Mouse (Mus musculus) liver, embryonic 15.5 days (tissue): ENCODE results near the gene Hsh2d. TPM values are rescaled to one million over a fixed set of nuclear protein-coding genes. Genes with fewer than 3 reads are reported as not detected.

Experiments
- ATAC-seq: fragments of 200-750 bp; cut with Nextera tagmentation; 2 replicates; pipeline ENCODE4 v1.8.0; 2017; ENCODE audit warnings: moderate number of reproducible peaks, mild to moderate bottlenecking, moderate library complexity; ENCODE audit not compliant: insufficient read depth
- H3K27ac ChIP-seq: fragments of 300-500 bp; sonication (generic); replicated peaks from 2 replicates; pipeline ENCODE4 v1.5.1; 2015; ENCODE audit warnings: mild to moderate bottlenecking, inconsistent platforms
- H3K27me3 ChIP-seq: fragments of 300-500 bp; sonication (generic); 2 replicates; pipeline ENCODE4 v1.6.1; 2015; ENCODE audit warnings: mild to moderate bottlenecking, inconsistent platforms
- H3K36me3 ChIP-seq: fragments of 300-500 bp; sonication (generic); replicated peaks from 2 replicates; pipeline ENCODE4 v1.6.1; 2015; ENCODE audit warnings: moderate library complexity, mild to moderate bottlenecking, inconsistent platforms
- H3K4me1 ChIP-seq: fragments of 300-500 bp; sonication (generic); replicated peaks from 2 replicates; pipeline ENCODE4 v1.6.1; 2015; ENCODE audit warnings: inconsistent platforms
- H3K4me2 ChIP-seq: fragments of 300-500 bp; sonication (generic); 2 replicates; pipeline ENCODE4 v1.6.1; 2015; ENCODE audit warnings: moderate library complexity, mild to moderate bottlenecking, inconsistent platforms
- H3K4me3 ChIP-seq: fragments of 300-500 bp; sonication (generic); replicated peaks from 2 replicates; pipeline ENCODE4 v1.5.1; 2015; ENCODE audit warnings: mild to moderate bottlenecking, inconsistent platforms
- H3K9ac ChIP-seq: fragments of 300-500 bp; sonication (generic); 2 replicates; pipeline ENCODE4 v1.6.1; 2015; ENCODE audit warnings: moderate library complexity, mild to moderate bottlenecking, inconsistent platforms
- H3K9me3 ChIP-seq: fragments of 300-500 bp; sonication (generic); replicated peaks from 2 replicates; pipeline ENCODE4 v1.6.1; 2016; ENCODE audit warnings: inconsistent platforms
- WGBS: fragments of 180-500 bp; shearing (Covaris S2); methylation state at CpG from one replicate; pipeline ENCODE4 v1.1.7; 2015; ENCODE audit warnings: mixed read lengths; ENCODE audit not compliant: insufficient replicate concordance; 5-methylcytosine and 5-hydroxymethylcytosine counted together
- polyA plus RNA-seq: library from polyadenylated mRNA; unstranded; fragments of >200 nt; fragmentation: Nextera tagmentation; extraction: Ambion mirVana; gene quantifications from 2 replicates; pipeline ENCODE4 v1.2.1, GENCODE M21; 2015

The Hsh2d gene
- polyA plus RNA-seq, 1 experiment from 2014 or later: 0.33 TPM

DNA sequence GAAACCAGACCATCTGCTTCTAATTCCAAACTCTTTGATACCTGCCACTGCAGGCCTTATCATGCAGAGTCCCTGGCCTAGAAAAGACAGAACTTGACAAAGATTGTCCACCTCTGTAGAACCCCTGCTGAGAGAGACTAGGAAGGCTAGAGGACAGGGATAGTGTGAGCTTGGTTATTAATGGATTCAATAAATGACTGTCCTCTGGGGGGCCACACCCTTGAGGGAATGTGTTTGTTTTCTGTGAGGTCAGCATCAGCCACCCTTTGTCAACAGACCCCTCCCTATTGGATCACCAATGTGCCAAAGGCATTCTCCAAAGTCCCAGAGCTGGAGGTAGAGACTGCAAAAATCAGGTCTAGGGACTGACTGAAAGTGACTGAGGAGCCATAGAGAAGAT lies 2.6 kb downstream of the Hsh2d start:
- H3K4me2 ChIP-seq: no peak overlapping the region
- ATAC-seq: no peak
- H3K9me3 ChIP-seq: no peaks in the 10 kb centered on the region
- H3K27ac ChIP-seq: no peak overlapping the region
- H3K9ac ChIP-seq: no peak overlapping the region
- no peaks in the 10 kb centered on the region for H3K4me1 ChIP-seq
- no peaks in the 10 kb centered on the region for H3K27me3 ChIP-seq
- no peaks in the 10 kb centered on the region for H3K36me3 ChIP-seq
- no peak overlapping the region for H3K4me3 ChIP-seq

DNA sequence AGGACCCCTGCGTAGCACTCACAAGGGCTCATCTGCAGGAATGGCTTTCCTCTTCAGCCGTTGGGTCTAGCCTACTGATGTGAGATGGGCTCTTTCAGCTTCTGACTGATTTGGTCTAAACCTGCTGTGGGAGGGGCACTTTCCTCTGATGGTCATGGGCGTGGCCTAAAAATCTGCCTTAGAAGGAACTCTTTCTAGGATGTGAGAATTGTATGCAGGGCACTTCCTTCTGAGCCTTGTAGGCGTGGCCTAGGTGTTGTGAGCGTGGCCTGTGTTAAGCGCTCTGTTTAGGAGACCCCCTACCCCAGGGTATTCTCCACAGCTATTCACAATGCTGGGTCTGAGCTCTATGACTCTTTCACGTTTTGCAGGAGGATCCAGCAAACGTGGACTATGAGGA lies 8.6 kb downstream of the Hsh2d start:
- no peaks in the 10 kb centered on the region for H3K36me3 ChIP-seq
- H3K9me3 ChIP-seq: no peaks in the 10 kb centered on the region; the same call in 1 of the 2 replicates
- H3K4me2 ChIP-seq: no peak overlapping the region
- H3K9ac ChIP-seq: no peak overlapping the region
- no peak overlapping the region for H3K4me3 ChIP-seq
- ATAC-seq: no peak
- 45% methylated on average over 8 of the region's 8 CpGs for WGBS
- no peaks in the 10 kb centered on the region for H3K27me3 ChIP-seq
- H3K4me1 ChIP-seq: no peaks in the 10 kb centered on the region
- H3K27ac ChIP-seq: no peak overlapping the region

GRCm38 (mm10) chr8:72208582-72208981 lies 19.1 kb downstream of the Hsh2d start:
- no peak overlapping the region for H3K4me2 ChIP-seq
- H3K27me3 ChIP-seq: no peaks in the 10 kb centered on the region
- no peak overlapping the region for H3K4me3 ChIP-seq
- WGBS: 73% methylated on average over 1 of the region's 1 CpGs
- H3K27ac ChIP-seq: no peak overlapping the region
- H3K9ac ChIP-seq: no peak overlapping the region
- no peaks in the 10 kb centered on the region for H3K36me3 ChIP-seq
- H3K4me1 ChIP-seq: no peaks in the 10 kb centered on the region
- H3K9me3 ChIP-seq: 0 out of 2 replicates have a peak, but pooled peaks cover 2% of the 10 kb centered on the region
- ATAC-seq: no peak

- Histone ChIP-seq H3K36me3 (no peaks in the 10 kb centered on the region), H3K4me1 (no peaks in the 10 kb centered on the region), H3K9me3 (no peaks in the 10 kb centered on the region), H3K9ac (no peak overlapping the region), H3K4me3 (no peak overlapping the region), H3K27me3 (no peaks in the 10 kb centered on the region), H3K4me2 (no peak overlapping the region), H3K27ac (no peak overlapping the region)
- no peak for ATAC-seq
- WGBS: 61% methylated on average over 4 of the region's 4 CpGs
Observed at GRCm38 (mm10) chr8:72210222-72210621, 20.8 kb downstream of the Hsh2d start.

DNA sequence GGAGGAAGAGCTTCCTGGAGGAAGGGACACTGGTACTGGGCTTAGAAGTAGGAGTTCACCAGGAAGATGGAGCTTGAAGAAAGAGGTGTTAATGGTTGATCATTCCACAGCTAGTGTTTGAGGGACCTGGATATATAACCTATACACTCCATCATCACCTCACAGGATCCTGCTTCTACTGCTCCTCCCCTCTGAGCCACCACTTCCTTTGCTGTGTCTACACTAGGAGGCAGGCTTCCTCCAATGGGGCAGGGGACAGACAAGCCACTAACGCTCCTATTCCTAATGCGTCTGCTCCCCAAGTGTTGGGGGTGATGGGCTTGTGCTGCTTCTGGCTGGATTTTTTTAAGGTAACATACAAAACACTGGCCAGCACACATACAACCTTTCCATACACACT lies 21.3 kb downstream of the Hsh2d start:
- Histone ChIP-seq H3K4me1 (no peaks in the 10 kb centered on the region), H3K9me3 (no peaks in the 10 kb centered on the region), H3K4me2 (no peak overlapping the region), H3K27me3 (no peaks in the 10 kb centered on the region), H3K4me3 (no peak overlapping the region), H3K27ac (no peak overlapping the region), H3K9ac (no peak overlapping the region), H3K36me3 (no peaks in the 10 kb centered on the region)
- ATAC-seq: no peak
- WGBS: 54% methylated on average over 2 of the region's 2 CpGs

- H3K4me1 ChIP-seq: 0 out of 2 replicates have a peak, but pooled peaks cover 5% of the 10 kb centered on the region
- H3K27ac ChIP-seq: no peak overlapping the region
- WGBS: 60% methylated on average over 1 of the region's 1 CpGs
- no peak overlapping the region for H3K4me2 ChIP-seq
- no peaks in the 10 kb centered on the region for H3K36me3 ChIP-seq
- H3K27me3 ChIP-seq: no peaks in the 10 kb centered on the region
- no peak overlapping the region for H3K4me3 ChIP-seq
- ATAC-seq: no peak
- H3K9ac ChIP-seq: no peak overlapping the region
- H3K9me3 ChIP-seq: no peaks in the 10 kb centered on the region
Observed at GRCm38 (mm10) chr8:72211846-72212245, 22.4 kb downstream of the Hsh2d start.

GRCm38 (mm10) chr8:72212751-72213150 lies 23.3 kb downstream of the Hsh2d start, which contains the start of gene Cib3:
TSS of gene Cib3 (minus strand) at chr8:72212837.
- WGBS: 48% methylated on average over 4 of the region's 4 CpGs

DNA sequence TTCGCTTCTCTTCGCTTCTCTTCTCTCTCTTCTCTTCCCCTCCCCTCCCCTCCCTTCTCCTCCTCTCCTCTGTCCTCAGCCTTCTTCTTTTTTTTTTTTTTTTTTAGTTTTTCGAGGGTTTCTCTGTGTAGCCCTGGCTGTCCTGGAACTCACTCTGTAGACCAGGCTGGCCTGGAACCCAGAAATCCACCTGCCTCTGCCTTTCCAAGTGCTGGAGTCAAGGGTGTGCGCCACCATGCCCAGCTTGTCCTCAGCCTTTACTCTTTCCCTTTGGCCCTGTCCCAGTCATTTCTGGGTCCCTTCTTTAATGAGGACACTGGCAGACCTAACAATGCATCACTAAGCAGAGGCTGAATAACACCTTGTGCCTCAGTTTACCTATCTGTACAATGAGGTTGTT lies 24.1 kb downstream of the Hsh2d start, which contains the start of gene Gm11034:
TSS of gene Gm11034 (minus strand) at position 101 of the 400 bp plus-strand sequence.
- Histone ChIP-seq H3K4me2 (no peak within 1 kb of the TSS), H3K9ac (no peak within 1 kb of the TSS), H3K4me1 (0 out of 2 replicates have a peak, but pooled peaks cover 6% of the 10 kb centered on the region), H3K27me3 (no peaks in the 10 kb centered on the region), H3K27ac (no peak within 1 kb of the TSS), H3K36me3 (no peaks in the 10 kb centered on the region), H3K4me3 (no peak within 1 kb of the TSS), H3K9me3 (no peaks in the 10 kb centered on the region)
- 64% methylated on average over 4 of the region's 4 CpGs for WGBS
- no peak for ATAC-seq

More at GRCm38 (mm10) chr8:72212751-72213150, 23.3 kb downstream of the Hsh2d start, which contains the start of gene Cib3:
- Histone ChIP-seq H3K9me3 (no peaks in the 10 kb centered on the region), H3K27ac (no peak within 1 kb of the TSS), H3K4me2 (no peak within 1 kb of the TSS), H3K9ac (no peak within 1 kb of the TSS), H3K27me3 (no peaks in the 10 kb centered on the region), H3K4me1 (0 out of 2 replicates have a peak, but pooled peaks cover 6% of the 10 kb centered on the region), H3K4me3 (no peak within 1 kb of the TSS), H3K36me3 (no peaks in the 10 kb centered on the region)
- no peak for ATAC-seq

DNA sequence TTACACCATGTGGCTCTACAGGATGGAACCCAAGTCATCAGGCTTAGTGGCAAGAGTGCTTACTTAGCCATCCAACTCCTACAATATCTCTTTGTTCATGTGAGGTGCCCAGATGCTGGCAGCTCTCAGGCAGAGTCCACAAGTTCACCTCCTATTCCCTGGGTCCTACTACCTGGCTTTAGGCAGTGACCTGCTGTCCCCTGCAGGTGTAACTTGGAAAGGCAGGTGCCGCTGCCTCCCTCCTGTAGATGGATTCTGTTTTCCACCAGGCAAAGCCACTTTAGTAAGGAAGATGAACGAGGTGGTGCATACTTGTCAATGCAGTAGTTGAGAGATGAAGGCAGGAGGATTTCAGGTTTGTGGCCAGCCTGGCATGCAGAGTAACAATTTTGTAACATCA lies 25.6 kb downstream of the Hsh2d start:
- Histone ChIP-seq H3K27me3 (no peaks in the 10 kb centered on the region), H3K27ac (no peak overlapping the region), H3K4me3 (no peak overlapping the region), H3K4me1 (peaks cover 12% of the 10 kb centered on the region; the same call in 1 of the 2 replicates), H3K4me2 (no peak overlapping the region), H3K9me3 (no peaks in the 10 kb centered on the region), H3K9ac (no peak overlapping the region), H3K36me3 (no peaks in the 10 kb centered on the region)
- 31% methylated on average over 2 of the region's 2 CpGs for WGBS
- ATAC-seq: no peak

- peaks cover 2% of the 10 kb centered on the region for H3K36me3 ChIP-seq
- no peak overlapping the region for H3K9ac ChIP-seq
- peak overlapping the region; percentile 59 for H3K27ac ChIP-seq
- 37% methylated on average over 1 of the region's 1 CpGs for WGBS
- H3K4me3 ChIP-seq: no peak overlapping the region
- ATAC-seq: no peak
- peaks cover 20% of the 10 kb centered on the region for H3K4me1 ChIP-seq
- H3K9me3 ChIP-seq: no peaks in the 10 kb centered on the region
- H3K27me3 ChIP-seq: no peaks in the 10 kb centered on the region
- H3K4me2 ChIP-seq: no peak overlapping the region
Observed at GRCm38 (mm10) chr8:72215871-72216270, 26.4 kb downstream of the Hsh2d start.

DNA sequence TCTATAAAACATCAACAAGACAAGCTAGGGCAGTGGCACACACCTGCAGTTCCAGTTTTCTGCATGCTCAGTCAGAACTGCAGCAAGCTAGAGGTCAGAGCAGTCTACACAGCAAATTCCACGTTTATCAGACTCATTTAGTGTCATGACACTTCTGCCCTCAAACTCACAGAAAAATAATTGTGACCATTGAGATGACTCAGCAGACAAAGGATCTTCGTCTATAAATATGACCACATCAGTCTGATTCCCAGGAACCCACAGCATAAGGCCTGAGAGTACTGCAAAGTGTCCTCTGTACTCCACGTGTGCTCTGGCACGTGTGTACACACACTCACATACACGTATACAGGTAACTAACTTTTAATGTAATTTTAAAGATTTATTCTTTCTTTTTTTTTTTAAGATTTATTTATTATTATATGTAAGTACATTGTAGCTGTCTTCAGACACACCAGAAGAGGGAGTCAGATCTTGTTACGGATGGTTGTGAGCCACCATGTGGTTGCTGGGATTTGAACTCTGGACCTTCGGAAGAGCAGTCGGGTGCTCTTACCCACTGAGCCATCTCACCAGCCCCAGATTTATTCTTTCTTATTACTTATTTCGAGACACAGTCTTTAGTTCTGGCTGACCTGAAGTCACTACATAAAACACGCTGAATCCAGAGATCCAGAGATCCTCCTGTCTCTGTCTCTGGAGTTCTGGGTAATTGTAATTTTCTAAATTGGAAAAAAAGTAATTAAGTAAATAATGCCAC lies 29.5 kb downstream of the Hsh2d start:
- Histone ChIP-seq H3K4me1 (peaks cover 31% of the 10 kb centered on the region), H3K9ac (no peak overlapping the region; the same call in 1 of the 2 replicates), H3K27me3 (no peaks in the 10 kb centered on the region), H3K4me3 (peak overlapping the region; percentile 84), H3K27ac (peak overlapping the region; percentile 90; the same call in 1 of the 2 replicates), H3K9me3 (no peaks in the 10 kb centered on the region), H3K36me3 (peaks cover 33% of the 10 kb centered on the region), H3K4me2 (peak overlapping the region; percentile 84)
- WGBS: 70% methylated on average over 10 of the region's 10 CpGs
- no peak for ATAC-seq
